Mouse (Mus musculus) left cerebral cortex, postnatal 36 days (tissue): ENCODE results near the gene Cdc25b. TPM values are rescaled to one million over a fixed set of nuclear protein-coding genes. Genes with fewer than 3 reads are reported as not detected.

Experiments
- DNase-seq, 2 experiments: peaks; one replicate each; pipeline ENCODE4 v3.0.0; 2021 to 2022; ENCODE audit warnings: low spot score in 2 of 2, mixed read lengths in 1 of 2
- intact Hi-C: fragments of 180-260 bp; cut with DNase I; formaldehyde crosslinking; loops from one replicate; pipeline ENCODE4 v1.15.1; 2025
- total RNA-seq, 2 experiments: library from RNA; stranded (reverse); gene quantifications; 2 replicates each; pipeline ENCODE4 v1.2.3; 2021

The Cdc25b gene
- total RNA-seq: 10 to 100 TPM; 13.9 to 22.8 TPM

DNA sequence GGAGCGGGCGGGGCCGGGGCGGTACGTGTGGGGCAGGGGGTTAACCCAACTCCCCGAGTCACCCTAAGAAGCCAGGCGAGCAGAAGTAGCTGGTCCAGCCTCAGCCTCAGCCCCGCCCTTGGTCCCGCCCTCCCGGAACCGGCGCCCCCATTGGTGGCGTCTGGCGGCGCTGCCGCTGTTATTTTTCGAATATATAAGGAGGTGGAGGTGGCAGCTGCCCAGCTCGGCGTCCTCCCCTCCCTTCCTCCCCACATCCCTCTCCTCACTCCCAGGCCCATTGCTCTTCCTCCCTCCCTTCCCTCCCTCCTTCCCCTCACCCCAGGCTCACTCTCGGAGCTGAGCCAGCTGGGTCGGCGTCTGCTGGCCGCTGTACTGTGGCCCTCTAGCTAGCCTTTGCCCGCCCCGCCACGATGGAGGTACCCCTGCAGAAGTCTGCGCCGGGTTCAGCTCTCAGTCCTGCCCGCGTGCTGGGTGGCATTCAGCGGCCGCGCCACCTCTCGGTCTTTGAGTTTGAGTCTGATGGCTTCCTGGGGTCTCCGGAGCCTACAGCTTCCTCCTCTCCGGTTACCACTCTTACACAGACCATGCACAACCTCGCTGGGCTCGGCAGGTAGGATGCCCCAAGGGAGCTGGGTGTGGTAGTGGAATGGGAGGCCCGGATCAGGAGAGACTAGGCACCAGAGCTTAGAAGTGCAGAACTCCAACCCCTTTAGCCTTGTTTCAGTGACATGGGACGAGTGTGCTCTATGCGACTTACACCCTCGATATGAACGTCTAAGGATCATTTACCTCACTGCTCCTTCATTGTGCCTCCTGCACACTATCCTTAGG is at the start of gene Cdc25b, which contains the start of gene Spef1:
Cdc25b (plus strand) TSS at position 179 of the 831 bp plus-strand sequence.
Spef1 (minus strand) TSS at position 512 of the 831 bp plus-strand sequence.
- intact Hi-C loops: no loop called here
- DNase-seq: peak; percentile 76 to 79

DNA sequence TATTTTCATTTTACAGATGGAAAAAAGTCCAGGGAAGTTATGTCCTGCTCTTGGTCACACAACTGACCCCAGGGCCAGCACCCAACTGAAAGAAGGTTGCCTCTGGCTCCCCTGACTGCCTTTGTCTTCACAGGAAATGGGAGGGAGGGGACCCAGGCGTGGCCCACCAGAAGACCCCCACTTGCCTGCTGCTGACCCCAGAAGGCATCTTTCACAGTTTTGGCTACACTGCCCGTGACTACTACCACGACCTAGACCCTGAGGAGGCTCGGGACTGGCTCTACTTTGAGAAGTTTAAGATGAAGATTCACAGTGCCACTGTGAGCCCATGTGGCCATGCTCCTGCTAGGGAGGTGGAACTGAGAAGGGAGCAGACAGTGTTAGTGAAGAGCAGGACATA is 48.5 kb upstream of the Cdc25b start:
- no peak for DNase-seq
- intact Hi-C loops: no loop called here

DNA sequence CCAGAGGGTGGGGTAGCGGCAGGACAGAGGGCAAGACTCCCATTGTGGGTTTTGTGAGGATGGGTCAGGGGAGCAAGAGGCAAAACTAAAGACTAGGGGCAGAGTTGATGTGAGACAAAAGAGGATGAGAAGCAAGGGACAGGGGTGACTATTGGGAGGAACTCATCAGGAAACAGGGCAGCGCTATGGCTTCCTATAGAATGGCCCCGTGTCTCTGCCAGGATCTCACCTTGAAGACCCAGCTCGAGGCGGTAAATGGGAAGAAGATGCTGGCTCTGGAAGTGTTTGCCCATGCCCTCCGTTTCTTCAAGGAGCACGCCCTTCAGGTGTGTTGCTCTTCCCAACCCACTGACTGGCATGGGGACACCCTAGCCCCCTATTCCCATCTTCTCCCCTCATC is 48.0 kb upstream of the Cdc25b start:
- no peak for DNase-seq
- intact Hi-C loops: no loop called here

DNA sequence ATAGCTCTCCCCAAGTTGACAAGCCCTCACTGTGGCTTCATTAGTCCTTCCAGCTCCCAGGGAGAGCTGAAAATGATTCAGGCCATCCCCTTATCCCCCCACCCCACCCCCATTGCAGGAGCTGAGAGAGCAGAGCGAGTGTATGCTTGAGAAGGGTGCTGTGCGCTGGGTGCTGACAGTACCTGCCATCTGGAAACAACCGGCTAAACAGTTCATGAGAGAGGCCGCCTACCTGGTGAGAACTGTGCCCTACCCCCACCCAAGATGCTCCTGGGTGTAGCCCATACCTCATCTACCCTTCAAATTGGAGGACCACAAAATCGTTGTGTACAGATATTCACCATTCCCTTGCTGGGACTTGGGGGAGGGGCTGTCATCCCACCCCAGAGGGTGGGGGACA is 47.5 kb upstream of the Cdc25b start:
- intact Hi-C loops: no loop called here
- DNase-seq: no peak

DNA sequence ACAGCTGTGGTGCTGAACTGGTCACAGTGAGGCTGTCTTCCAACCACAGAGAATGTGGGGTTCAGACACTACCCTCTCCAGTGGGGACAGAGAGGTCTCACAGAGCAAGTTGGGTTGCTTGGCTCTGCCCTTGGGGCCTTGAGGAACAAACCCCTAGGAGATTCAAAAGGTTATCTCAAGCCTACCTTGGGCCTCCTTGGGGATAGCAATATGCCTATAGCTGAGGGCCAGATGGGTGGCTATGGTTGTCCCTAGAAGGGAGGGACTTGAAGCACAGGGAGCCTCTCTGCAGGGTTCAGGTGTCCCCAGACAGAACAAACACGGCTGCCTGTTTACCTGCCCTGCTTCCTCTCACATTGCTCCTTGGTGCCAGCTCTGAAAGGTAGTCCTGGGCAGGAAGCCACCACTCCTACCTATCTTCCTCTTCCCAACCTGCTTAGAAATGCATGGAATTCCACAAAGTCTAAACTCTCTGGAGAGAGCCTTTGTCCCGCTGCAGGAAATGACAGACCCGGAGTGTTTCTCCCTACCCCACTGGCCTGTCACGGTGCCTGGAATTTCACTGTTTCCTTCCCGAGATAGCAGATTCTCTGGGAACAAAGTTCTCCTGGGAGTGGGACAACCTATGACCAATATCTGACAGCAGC is 46.7 kb upstream of the Cdc25b start:
- intact Hi-C loops: loop anchor here (5.0 kb wide), 1 partner anchor 43 kb away; no protein-coding TSS in a partner anchor
- no peak for DNase-seq

DNA sequence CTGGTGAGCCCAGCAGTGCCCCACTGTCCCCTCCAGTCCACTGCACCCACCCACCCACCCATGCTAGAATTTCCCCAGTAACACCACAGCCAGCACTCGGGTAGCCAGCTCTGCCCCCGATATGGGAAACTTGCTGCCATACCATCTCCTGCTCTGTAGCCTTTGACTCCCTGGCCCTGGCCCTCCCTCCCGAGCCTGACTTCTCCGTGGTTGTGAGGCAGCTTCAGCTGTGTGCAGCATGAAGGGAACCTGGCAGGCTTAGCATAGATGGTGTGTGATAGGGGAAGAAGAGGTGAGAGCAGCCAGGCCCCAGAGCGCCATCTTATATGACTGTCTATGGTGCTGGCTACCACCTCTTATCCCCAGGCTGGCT is 46.2 kb upstream of the Cdc25b start:
- no peak for DNase-seq
- intact Hi-C loops: loop anchor here (5.0 kb wide), 1 partner anchor 43 kb away; no protein-coding TSS in a partner anchor

DNA sequence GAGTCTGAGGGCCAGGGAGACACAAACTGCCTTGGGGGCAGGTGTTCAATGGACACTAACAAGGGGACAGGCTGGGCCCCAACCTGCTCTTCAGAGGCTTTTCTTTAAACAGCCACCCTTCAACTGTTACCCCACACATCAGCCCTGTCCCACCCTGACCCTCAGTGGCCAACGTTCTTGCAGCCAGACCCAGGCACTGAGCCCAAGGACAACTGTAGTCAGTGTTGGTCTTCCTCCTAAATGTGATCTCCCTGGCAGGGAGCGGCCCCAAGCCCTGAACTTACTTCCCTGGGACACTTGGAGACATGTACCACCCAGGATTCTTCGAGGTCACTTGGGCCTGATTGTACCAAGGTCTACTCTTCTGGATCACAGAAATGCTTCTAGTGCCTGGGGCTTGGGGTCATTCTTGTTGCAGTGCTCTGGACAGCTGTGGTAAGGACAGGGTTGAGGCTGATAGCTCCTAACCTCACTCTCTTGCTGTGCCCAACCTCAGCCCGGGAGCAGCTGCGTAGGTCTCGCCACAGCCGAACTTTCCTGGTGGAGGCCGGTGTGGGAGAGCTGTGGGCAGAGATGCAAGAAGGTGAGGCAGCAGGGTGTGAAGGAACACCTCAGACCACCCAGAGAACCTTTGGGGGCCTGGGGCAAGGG is 45.3 kb upstream of the Cdc25b start:
- intact Hi-C loops: loop anchor here (5.0 kb wide), 1 partner anchor 44 kb away; no protein-coding TSS in a partner anchor
- no peak for DNase-seq

DNA sequence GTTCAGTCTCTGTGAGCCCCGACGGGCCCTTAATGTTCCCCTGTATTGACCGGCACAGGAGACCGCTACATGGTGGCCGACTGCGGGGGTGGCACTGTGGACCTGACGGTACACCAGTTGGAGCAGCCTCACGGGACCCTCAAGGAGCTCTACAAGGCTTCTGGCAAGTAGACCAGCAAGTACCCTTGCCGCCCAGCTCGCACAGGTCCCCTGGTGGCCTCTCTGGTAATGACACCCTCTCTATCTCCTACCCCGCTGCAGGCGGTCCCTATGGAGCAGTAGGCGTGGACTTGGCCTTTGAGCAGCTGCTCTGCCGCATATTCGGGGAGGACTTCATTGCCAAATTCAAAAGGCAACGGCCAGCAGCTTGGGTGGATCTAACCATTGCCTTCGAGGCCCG is 44.2 kb upstream of the Cdc25b start:
- DNase-seq: peak in 1 of 2 experiments; percentile 44
- intact Hi-C loops: loop anchor here (5.0 kb wide), 1 partner anchor 45 kb away; no protein-coding TSS in a partner anchor

DNA sequence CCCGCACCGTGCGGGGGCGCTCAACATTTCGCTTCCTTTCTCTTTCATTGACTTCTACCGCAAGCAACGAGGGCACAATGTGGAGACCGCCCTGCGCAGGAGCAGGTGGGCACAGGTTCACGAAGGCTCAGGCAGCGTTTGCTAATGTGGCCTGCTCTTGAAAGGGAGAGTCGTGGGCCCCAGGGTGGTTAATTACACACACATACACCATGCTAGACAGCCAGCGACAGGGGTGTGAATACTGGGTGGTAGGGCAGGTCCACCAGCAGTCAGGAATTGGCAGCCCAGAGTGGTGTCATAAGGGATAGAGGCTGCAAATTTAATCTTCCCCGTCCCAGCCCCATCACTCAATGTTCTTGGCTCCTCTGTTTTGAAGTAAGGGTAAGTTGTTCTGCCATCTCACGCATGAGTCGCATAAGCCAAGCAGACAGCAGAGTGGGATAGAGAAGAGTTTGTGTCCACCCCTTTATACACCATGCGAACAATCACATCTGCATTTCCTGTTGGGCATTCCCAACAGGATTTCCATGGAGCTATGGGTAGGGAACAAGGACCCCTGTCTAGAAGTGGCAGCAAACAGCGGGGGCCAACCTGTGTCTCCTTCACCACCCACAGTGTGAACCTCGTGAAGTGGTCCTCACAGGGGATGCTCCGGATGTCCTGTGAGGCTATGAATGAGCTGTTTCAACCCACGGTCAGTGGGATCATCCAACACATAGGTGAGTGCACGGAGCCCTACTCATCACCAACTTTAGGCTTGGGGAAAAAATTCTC is 43.6 kb upstream of the Cdc25b start:
- intact Hi-C loops: loop anchor here (5.0 kb wide), 1 partner anchor 46 kb away; no protein-coding TSS in a partner anchor
- DNase-seq: no peak

DNA sequence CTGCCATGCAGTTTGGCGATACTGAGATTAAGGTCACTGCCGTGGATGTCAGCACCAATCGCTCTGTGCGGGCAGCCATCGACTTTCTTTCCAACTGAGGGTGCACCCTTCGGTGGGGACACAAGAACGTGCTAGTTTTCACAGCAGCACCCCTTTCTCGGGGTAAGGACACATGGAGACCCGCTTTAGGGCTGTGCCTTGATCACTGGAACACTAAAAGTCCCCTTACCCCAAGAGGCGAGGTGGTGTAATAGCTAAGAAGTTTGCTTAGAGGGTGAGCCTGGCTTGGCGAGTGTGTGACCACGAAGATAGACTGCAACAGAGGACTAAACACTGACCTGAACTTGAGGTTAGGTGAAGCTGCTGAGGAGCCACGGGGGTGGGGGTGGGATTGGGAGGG is 41.6 kb upstream of the Cdc25b start:
- DNase-seq: no peak
- intact Hi-C loops: no loop called here

DNA sequence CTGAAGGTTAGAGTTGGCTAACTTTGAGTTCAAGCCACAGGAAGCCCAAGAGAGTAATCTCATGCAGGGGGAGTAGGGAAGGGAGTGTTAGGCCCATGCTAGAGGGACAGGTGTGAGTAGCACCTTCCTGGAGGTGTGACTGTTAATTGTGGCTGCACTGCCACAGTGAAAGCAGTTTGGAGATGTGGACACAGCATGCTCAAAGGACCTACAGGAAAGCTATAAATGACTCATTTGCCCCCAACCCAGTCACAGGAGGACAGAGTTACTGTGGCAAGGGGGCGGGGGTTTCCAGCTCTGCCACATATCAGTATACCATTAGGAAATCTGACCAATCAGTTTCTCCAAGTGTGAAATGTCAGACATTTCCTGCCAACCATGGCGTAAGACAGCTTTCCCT is 41.2 kb upstream of the Cdc25b start:
- intact Hi-C loops: no loop called here

DNA sequence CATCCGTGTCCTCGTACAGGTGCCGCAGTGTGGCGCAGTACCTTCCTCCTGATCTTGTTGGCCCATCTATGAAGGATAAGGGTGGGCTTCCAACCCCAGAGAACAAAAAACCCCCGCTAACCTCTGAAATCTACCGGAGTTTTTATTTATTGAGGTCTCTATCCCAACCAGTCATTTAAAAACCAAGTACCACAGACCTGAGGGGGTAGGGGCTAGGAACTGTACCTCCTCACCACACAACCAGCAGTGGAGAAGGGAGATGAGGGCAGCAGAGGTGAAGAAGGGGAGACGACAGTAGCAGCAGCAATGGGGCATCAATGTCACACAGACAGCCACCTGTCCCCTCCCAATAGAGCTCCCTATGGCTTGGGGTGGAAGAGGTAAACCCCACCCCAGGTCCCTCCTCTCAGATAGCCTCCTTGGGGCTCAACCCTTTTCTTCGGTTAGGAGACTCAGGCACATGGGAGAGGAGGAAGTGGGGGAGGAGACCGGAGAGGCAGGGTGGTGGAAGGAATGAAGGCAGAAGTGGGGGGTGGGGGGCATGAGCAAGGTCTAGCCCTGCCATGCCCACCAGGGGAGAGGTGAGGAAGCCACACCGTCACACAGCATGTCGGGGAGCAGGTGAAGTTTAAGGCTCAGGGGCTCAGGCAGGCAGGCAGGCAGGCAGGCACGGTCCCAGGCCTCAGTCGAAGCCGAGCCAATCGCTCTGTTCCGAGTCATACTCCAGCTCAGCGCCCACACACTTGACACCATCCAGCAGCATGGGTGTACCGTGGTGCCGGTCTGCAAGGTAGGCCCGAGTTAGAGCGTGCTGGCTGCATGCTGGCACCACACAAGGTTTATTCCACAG is 40.3 kb upstream of the Cdc25b start:
- intact Hi-C loops: no loop called here
- DNase-seq: no peak

More for the DNA sequence above, 41.2 kb upstream of the Cdc25b start:
- no peak for DNase-seq

DNA sequence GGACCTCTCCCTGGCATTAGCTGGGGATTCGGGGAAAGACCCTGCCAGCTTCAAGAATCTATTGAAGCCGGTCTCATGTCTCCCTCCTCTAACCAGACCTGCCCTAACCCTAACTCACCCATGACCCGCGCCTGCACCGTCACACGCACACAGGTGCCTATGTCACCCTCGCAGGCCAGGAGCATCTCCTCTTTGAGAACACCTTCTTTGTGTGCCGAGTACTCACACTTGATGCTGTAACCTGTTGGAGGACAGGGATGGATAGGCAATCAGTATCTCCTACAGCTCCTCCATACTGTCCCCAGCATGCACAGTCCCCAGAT is 39.7 kb upstream of the Cdc25b start:
- DNase-seq: no peak
- intact Hi-C loops: no loop called here

DNA sequence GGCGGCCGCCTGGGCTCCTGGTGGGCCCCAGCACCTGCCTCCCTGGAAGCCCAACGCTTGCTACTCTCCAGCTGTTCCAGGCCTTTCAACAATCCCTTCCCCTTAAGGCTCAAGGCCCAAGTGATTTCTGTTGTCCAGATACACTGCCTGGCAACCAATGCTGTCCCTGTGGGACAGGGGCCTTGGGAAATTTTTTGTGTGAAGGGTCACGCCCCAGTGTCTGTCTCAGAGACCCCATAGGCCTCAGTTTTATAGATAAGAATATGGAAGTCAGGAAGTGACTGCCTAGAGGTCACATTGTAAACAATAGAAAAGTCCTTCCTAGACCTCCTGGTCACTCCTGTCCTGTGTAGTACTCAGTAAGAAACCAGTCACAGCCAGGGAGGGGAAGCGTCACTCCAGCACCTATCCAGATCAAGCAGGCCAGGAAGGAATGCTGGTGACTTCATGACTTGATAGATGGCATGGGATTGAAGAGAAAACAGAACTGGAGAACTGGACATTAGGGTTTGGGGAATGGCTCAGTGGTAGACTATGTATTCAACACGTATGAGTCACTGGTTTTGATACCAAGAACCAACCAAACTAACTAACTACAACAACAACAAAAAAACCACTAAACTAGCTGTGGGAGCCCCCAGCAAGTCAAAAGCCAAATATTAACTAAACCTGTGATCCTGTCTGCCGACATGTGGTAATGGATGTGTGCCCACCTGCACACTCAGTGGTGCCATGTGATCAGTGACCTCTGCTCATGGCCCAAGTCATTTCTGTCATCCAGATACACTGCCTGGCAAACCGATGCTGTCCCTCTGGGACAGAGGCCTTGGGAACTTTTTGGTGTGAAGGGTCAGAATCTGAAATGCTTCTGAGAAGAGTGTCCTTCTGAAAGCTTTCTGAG is 38.1 kb upstream of the Cdc25b start:
- intact Hi-C loops: no loop called here

DNA sequence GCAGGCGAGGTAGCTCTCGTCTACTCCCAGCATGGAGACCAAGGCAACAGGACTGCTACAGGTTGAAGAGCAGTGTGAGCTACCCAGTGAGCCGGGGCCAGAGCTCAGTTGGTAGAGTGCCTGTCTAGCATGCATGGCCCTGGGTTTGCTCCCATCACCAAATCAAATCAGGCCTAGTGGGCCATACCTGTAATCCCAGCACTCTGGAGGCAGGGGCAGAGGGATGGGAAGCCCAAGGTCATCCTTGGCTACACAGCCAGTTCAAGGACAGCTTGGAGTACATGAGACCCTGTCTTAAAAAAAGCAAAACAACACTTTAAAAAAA is 37.5 kb upstream of the Cdc25b start:
- DNase-seq: no peak
- intact Hi-C loops: no loop called here

More for the DNA sequence above, 38.1 kb upstream of the Cdc25b start:
- no peak for DNase-seq

DNA sequence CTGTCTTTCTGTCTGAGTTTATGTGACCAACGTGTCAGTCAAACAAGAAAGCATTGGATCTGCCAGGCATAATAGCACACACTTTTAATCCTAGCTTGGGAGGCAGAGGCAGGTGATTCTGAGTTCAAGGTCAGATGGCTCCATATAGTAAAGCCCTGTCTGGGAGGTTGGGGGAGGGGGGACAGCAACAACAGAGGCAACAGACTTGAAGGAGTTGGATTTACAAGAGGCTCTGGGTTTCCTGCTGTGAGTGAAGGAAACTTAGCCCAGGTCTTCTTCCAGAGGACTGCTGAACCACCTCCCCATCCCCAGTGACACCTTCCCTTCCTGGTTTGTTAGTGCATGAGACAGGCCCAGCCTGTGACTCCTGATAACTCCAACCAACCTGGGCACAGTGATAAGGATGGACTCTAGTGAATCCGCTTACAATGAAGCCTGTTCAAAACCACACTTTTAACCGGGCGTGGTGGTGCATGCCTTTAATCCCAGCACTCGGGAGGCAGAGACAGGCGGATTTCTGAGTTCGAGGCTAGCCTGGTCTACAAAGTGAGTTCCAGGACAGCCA is 34.5 kb upstream of the Cdc25b start:
- intact Hi-C loops: no loop called here
- no peak for DNase-seq

DNA sequence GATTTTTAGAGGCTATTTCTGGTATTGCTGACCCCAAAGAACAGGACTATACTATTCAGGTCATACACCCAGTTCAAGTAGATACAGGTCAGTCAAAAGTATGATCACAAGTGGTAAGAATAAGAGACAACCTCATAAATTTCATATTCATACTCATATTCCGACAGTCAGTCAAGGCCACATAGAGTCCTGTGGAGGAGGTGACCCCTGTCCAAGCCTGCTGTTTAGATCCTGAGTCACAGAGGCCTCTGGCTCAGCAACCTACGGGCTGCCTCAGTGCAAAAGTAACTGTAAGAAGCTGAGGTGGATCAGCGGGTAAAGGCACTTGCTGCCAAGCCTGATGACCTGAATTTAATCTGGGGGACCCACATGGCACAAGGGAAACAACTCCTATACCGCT is 32.7 kb upstream of the Cdc25b start:
- no peak for DNase-seq
- intact Hi-C loops: no loop called here

DNA sequence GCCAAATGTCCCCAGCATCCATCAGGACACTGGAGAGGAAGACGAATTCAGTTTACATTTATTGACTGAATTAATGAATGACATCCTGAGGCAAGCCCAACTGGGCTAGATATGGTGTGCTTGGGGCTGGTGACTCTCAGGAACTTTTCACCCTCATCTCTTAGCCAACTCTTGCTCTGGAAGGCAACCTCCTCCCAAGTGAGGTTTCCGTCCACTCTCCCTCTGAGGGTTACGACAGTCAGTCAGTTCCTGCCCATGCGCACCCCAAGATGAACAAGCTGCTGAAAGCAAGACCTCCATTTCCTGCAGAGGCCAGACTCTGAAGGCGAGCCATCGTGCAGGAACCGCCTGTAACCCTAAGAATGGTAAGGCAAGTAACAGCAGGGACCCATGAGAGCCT is 29.8 kb upstream of the Cdc25b start:
- intact Hi-C loops: no loop called here
- DNase-seq: no peak
